Mouse (Mus musculus): ENCODE data around the gene Cfl1. TPM values are rescaled to one million over a fixed set of nuclear protein-coding genes. Genes with fewer than 3 reads are reported as not detected.

Cfl1 gene
- polyA plus RNA-seq, 1 experiment from 2014 or later = 3,701 TPM

- WGBS = 75% methylated on average over 12 of the region's 12 CpGs
- Histone ChIP-seq H3K4me3 (replicated peaks; ENCODE audit: low read length) (no peak overlapping the region), H3K4me2 (ENCODE audit: low read length) (no peak overlapping the region), H3K4me1 (replicated peaks; ENCODE audit: control insufficient read depth, insufficient read depth, low read length) (peaks cover 18% of the 10 kb centered on the region), H3K36me3 (ENCODE audit: control insufficient read depth, insufficient read depth) (no peaks in the 10 kb centered on the region), H3K9me3 (ENCODE audit: control insufficient read depth, low read length) (no peaks in the 10 kb centered on the region), H3K27ac (ENCODE audit: low read length) (no peak overlapping the region), H3K27me3 (replicated peaks; ENCODE audit: control insufficient read depth, insufficient read depth, low read length) (no peaks in the 10 kb centered on the region), H3K9ac (replicated peaks; ENCODE audit: low read depth, low read length) (no peak overlapping the region)
- ATAC-seq = no peak
Measured at GRCm38 (mm10) chr19:5512091-5513004, 22.1 kb downstream of the Cfl1 start.

- peaks cover 18% of the 10 kb centered on the region for H3K4me1 ChIP-seq (replicated peaks; ENCODE audit: control insufficient read depth, insufficient read depth, low read length)
- H3K27me3 ChIP-seq (replicated peaks; ENCODE audit: control insufficient read depth, insufficient read depth, low read length) = no peaks in the 10 kb centered on the region
- ATAC-seq = no peak
- H3K27ac ChIP-seq (ENCODE audit: low read length) = no peak overlapping the region
- H3K4me2 ChIP-seq (ENCODE audit: low read length) = no peak overlapping the region
- H3K9me3 ChIP-seq (ENCODE audit: control insufficient read depth, low read length) = no peaks in the 10 kb centered on the region
- no peak overlapping the region for H3K4me3 ChIP-seq (replicated peaks; ENCODE audit: low read length)
- no peak overlapping the region for H3K9ac ChIP-seq (replicated peaks; ENCODE audit: low read depth, low read length)
- no peaks in the 10 kb centered on the region for H3K36me3 ChIP-seq (ENCODE audit: control insufficient read depth, insufficient read depth)
- 88% methylated on average over 3 of the region's 3 CpGs for WGBS
Measured at GRCm38 (mm10) chr19:5513005-5513349, 22.7 kb downstream of the Cfl1 start.

GRCm38 (mm10) chr19:5515840-5516777, 25.9 kb downstream of the Cfl1 start:
- Histone ChIP-seq H3K4me2 (ENCODE audit: low read length) (no peak overlapping the region), H3K9me3 (ENCODE audit: control insufficient read depth, low read length) (no peaks in the 10 kb centered on the region), H3K36me3 (ENCODE audit: control insufficient read depth, insufficient read depth) (no peaks in the 10 kb centered on the region), H3K27ac (ENCODE audit: low read length) (no peak overlapping the region), H3K9ac (replicated peaks; ENCODE audit: low read depth, low read length) (no peak overlapping the region), H3K4me1 (replicated peaks; ENCODE audit: control insufficient read depth, insufficient read depth, low read length) (peaks cover 6% of the 10 kb centered on the region), H3K27me3 (replicated peaks; ENCODE audit: control insufficient read depth, insufficient read depth, low read length) (no peaks in the 10 kb centered on the region), H3K4me3 (replicated peaks; ENCODE audit: low read length) (no peak overlapping the region)
- 79% methylated on average over 7 of the region's 7 CpGs for WGBS
- no peak for ATAC-seq

GRCm38 (mm10) chr19:5516906-5517505, 26.8 kb downstream of the Cfl1 start:
- H3K36me3 ChIP-seq (ENCODE audit: control insufficient read depth, insufficient read depth) = no peaks in the 10 kb centered on the region
- WGBS = 83% methylated on average over 8 of the region's 8 CpGs
- H3K9ac ChIP-seq (replicated peaks; ENCODE audit: low read depth, low read length) = no peak overlapping the region

DNA sequence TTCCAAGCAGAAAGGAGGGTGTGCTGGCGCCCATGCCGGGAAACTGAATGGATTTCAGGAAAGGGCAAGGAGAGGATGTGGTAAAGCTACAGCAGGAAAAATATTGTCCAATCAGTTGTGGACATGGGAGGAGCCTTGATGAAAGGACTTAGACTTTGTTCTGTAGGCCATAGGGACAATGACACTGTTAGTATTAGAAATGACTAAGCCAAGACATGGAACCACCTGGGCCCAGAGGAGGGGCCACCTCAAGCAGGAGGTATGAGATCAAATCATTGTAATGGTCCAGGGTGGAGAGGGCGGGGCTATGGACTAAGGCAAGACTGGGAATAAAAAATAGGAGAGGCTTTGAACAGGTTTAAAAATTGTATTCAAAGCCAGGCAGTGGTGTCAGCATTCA, 28.5 kb downstream of the Cfl1 start:
- no peak for ATAC-seq
- Histone ChIP-seq H3K27me3 (replicated peaks; ENCODE audit: control insufficient read depth, insufficient read depth, low read length) (no peaks in the 10 kb centered on the region), H3K27ac (ENCODE audit: low read length) (no peak overlapping the region), H3K36me3 (ENCODE audit: control insufficient read depth, insufficient read depth) (no peaks in the 10 kb centered on the region), H3K9ac (replicated peaks; ENCODE audit: low read depth, low read length) (no peak overlapping the region), H3K9me3 (ENCODE audit: control insufficient read depth, low read length) (no peaks in the 10 kb centered on the region), H3K4me2 (ENCODE audit: low read length) (no peak overlapping the region), H3K4me3 (replicated peaks; ENCODE audit: low read length) (no peak overlapping the region), H3K4me1 (replicated peaks; ENCODE audit: control insufficient read depth, insufficient read depth, low read length) (no peaks in the 10 kb centered on the region)
- WGBS = 88% methylated on average over 3 of the region's 3 CpGs

More at GRCm38 (mm10) chr19:5516906-5517505, 26.8 kb downstream of the Cfl1 start:
- Histone ChIP-seq H3K4me1 (replicated peaks; ENCODE audit: control insufficient read depth, insufficient read depth, low read length) (peaks cover 3% of the 10 kb centered on the region; the same call in 1 of the 2 replicates), H3K4me3 (replicated peaks; ENCODE audit: low read length) (no peak overlapping the region), H3K27me3 (replicated peaks; ENCODE audit: control insufficient read depth, insufficient read depth, low read length) (no peaks in the 10 kb centered on the region), H3K9me3 (ENCODE audit: control insufficient read depth, low read length) (no peaks in the 10 kb centered on the region), H3K27ac (ENCODE audit: low read length) (no peak overlapping the region), H3K4me2 (ENCODE audit: low read length) (no peak overlapping the region)
- ATAC-seq = no peak

DNA sequence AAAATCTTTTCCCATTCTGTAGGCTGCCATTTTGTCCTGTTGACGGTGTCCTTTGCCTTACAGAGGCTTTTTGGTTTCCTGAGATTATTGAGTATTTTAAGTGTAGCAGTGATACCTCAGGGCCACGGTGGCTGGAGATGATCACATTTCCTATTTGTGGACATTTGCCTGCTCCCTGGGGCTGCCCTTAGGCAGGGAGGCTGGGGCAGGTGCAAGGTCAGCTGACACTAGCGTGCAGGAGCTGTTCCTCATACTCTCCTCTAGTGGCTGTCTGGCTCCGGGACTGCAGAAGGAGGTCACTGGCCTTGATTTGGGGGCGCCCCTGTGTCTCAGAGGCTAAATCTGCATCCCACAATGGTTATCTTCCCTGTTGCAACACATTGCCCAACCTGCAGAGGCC, 34.9 kb downstream of the Cfl1 start:
- Histone ChIP-seq H3K4me1 (replicated peaks; ENCODE audit: control insufficient read depth, insufficient read depth, low read length) (peaks cover 10% of the 10 kb centered on the region), H3K4me3 (replicated peaks; ENCODE audit: low read length) (no peak overlapping the region), H3K36me3 (ENCODE audit: control insufficient read depth, insufficient read depth) (no peaks in the 10 kb centered on the region), H3K9me3 (ENCODE audit: control insufficient read depth, low read length) (no peaks in the 10 kb centered on the region), H3K27me3 (replicated peaks; ENCODE audit: control insufficient read depth, insufficient read depth, low read length) (no peaks in the 10 kb centered on the region), H3K27ac (ENCODE audit: low read length) (no peak overlapping the region), H3K9ac (replicated peaks; ENCODE audit: low read depth, low read length) (no peak overlapping the region), H3K4me2 (ENCODE audit: low read length) (no peak overlapping the region)
- no peak for ATAC-seq
- 67% methylated on average over 5 of the region's 5 CpGs for WGBS

DNA sequence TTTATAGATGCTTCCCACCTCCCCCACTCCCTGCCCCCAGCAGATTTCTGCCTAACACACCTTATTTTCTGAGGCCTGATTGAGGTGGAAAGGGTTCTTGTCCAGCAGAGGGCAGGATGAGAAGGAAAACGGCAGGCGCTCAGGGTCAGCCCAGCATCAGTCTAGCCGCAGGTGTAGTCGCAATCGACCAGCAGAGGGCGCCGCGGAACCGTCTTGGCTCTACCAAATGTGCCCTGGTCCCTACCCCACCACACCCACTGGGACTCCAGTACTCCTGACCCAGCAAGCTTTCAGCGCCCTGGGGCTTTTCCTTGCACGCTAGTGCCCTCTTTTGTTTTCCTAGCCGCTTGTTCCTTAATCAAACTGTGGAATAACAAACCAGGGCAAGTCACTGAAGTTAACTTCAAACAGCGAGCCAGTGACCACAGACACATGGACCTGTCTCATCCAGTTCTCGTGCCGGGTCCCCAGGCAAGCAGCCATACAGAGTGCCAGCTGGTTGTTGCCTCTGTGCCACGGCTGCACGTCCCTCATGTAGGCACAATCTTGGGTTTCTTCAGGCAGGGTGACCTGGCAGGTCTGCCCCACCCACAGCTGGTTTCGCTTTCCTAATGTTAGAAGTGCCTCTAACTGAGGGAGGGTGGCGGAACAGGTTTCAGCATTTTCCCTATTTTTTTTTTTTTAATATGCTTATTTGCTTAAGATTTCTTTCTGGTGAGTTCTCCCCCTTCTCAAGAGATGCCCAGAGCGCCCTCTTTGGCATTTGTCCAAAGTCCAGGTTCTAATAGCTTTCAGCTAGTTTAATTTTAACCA, 39.3 kb downstream of the Cfl1 start:
- Histone ChIP-seq H3K9ac (replicated peaks; ENCODE audit: low read depth, low read length) (no peak overlapping the region), H3K9me3 (ENCODE audit: control insufficient read depth, low read length) (no peaks in the 10 kb centered on the region), H3K27ac (ENCODE audit: low read length) (no peak overlapping the region), H3K4me2 (ENCODE audit: low read length) (peak overlapping the region; percentile 37), H3K36me3 (ENCODE audit: control insufficient read depth, insufficient read depth) (no peaks in the 10 kb centered on the region), H3K4me3 (replicated peaks; ENCODE audit: low read length) (0 out of 2 replicates have a peak overlapping the region, but pooled peaks have one; percentile 5), H3K27me3 (replicated peaks; ENCODE audit: control insufficient read depth, insufficient read depth, low read length) (no peaks in the 10 kb centered on the region), H3K4me1 (replicated peaks; ENCODE audit: control insufficient read depth, insufficient read depth, low read length) (peaks cover 11% of the 10 kb centered on the region)
- ATAC-seq = peak; percentile 91
- WGBS = 8% methylated on average over 20 of the region's 20 CpGs

GRCm38 (mm10) chr19:5530138-5530524, 39.9 kb downstream of the Cfl1 start:
- Histone ChIP-seq H3K9ac (replicated peaks; ENCODE audit: low read depth, low read length) (no peak overlapping the region), H3K9me3 (ENCODE audit: control insufficient read depth, low read length) (no peaks in the 10 kb centered on the region), H3K4me3 (replicated peaks; ENCODE audit: low read length) (no peak overlapping the region), H3K27ac (ENCODE audit: low read length) (no peak overlapping the region), H3K4me2 (ENCODE audit: low read length) (no peak overlapping the region), H3K4me1 (replicated peaks; ENCODE audit: control insufficient read depth, insufficient read depth, low read length) (peaks cover 11% of the 10 kb centered on the region), H3K27me3 (replicated peaks; ENCODE audit: control insufficient read depth, insufficient read depth, low read length) (no peaks in the 10 kb centered on the region), H3K36me3 (ENCODE audit: control insufficient read depth, insufficient read depth) (no peaks in the 10 kb centered on the region)
- 11% methylated on average over 7 of the region's 7 CpGs for WGBS
- no peak for ATAC-seq

Measured in forebrain, embryonic 16.5 days (tissue).